Comparison of ENCODE assay signal across 8 mouse cellular contexts in genomic region chrX:151946986-151947385, GRCm38 (mm10). TPM values are rescaled to one million over a fixed set of nuclear protein-coding genes. Genes with fewer than 3 reads are reported as not detected.
DNase-seq lines count a peak whose midpoint lies in the region; ATAC-seq lines count a peak whose summit lies in the region.
"Had no signal": no experiment of that assay in that cellular context is flagged by ENCODE, and none has a peak within 500 bp of the region (broad histone marks: within the 10 kb centered on the region; RNA-seq: fewer than 3 reads in every experiment).

No protein-coding gene starts in this region.

- no peak for ATAC-seq in megakaryocyte-erythroid progenitor cell, adult 5-6 weeks (replicated peaks; ENCODE audit: low FRiP score, low TSS enrichment, poor library complexity, severe bottlenecking)
- ATAC-seq: intestine, embryonic 15.5 days had no signal

- peak; percentile 6 for DNase-seq in kidney, postnatal 10 days
- DNase-seq in kidney, adult 18-20 months = no peak
- DNase-seq in A20 (ENCODE audit: low read depth, low spot score) (peak; percentile 29), MN1 (ENCODE audit: low spot score) (peak; percentile 25)
- peak; percentile 3 to 5 for DNase-seq in kidney, postnatal 36 days
- no peak for DNase-seq in natural killer cell, adult 2 months (ENCODE audit: low spot score in 2 of 2)

RNA-seq across cellular contexts. Expression of gene Hsd17b10, which starts 54.7 kb away (rescaled TPM):
- total RNA-seq in megakaryocyte-erythroid progenitor cell, adult 5-6 weeks (2014; fragmentation: Nextera tagmentation) = 95.2 and 96.7 TPM in 2 replicates
- total RNA-seq in megakaryocyte-erythroid progenitor cell, adult 5-6 weeks (2017) = 109 and 115 TPM in 2 replicates

Comparison
In these comparisons a context has a peak if more than half of its experiments do, and no peak if none do; other contexts are left out.
1. DNase-seq: peak in kidney, postnatal 10 days (single experiment), A20 (single experiment), MN1 (single experiment) and kidney, postnatal 36 days (2 of 2); none in kidney, adult 18-20 months (single experiment) and natural killer cell, adult 2 months (0 of 2).